Mouse (Mus musculus): ENCODE data around the gene Tunar.

The Tunar gene

GRCm38 (mm10) chr12:105403742-105404141 is 70.1 kb downstream of the Tunar start:
- DNase-seq (ENCODE audit: low spot score in 2 of 2) = peak; percentile 54 to 65

DNA sequence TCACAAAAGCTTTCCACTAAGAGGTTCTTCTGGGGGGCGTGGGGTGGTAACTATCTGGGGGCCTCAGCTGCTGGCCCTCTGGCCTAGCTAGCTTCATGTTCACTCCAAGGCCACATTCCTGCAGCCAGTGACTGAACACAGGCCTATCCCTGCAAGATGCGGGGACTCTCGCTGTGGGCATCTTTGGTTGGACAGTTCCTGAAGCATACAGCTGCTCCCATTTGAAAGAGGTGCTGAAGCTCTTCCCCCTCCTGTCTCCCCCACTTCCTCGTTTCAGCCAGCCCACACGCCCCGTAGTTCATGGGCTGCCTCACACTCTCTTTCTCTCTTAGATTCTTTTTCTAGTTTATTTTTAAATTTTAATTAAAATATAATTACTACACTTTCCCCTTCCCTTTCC is 72.3 kb downstream of the Tunar start:
- DNase-seq (ENCODE audit: low spot score in 2 of 2) = no peak

GRCm38 (mm10) chr12:105413909-105414308 is 80.2 kb downstream of the Tunar start:
- no peak for DNase-seq (ENCODE audit: low spot score in 2 of 2)

DNA sequence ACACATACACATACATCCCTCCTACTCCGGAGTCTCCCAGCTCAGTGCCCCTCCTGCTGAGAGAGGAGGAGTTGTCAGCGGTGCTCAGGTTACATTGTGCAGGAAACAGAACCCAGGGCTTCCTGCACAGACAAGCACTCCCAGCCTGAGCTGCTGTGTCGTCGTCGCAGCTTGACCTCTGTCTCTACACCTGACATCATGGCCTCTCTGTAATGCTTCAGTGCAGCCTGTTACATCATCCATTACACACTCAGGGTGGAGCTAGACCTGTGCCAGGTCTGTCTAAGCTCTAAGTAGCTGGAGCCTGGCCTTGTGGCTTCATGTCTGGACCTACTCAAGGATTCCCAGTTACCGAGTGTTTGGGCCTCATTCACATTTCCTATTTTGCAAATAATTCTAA is 86.8 kb downstream of the Tunar start:
- DNase-seq (ENCODE audit: low spot score in 2 of 2) = no peak

DNA sequence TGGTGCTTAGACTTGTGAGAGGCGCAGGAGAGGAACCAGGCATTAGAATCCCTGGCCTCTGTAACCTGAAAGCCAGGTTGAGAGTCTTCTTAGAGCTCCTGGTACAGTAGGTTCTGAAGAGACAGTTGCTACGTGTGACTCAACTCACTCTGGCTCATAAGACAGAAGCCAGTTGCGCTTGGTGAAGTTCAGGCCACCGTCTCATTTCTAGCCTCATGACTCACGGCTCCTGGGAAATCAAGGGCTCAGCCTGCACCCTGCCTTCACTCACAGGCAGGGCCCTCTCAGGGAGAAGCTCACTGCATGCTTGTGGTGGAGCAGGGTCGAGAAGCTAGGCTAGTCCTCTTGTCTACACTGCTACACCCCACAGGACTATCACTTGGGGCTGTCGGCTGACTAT is 92.9 kb downstream of the Tunar start:
- DNase-seq (ENCODE audit: low spot score in 2 of 2) = no peak

DNA sequence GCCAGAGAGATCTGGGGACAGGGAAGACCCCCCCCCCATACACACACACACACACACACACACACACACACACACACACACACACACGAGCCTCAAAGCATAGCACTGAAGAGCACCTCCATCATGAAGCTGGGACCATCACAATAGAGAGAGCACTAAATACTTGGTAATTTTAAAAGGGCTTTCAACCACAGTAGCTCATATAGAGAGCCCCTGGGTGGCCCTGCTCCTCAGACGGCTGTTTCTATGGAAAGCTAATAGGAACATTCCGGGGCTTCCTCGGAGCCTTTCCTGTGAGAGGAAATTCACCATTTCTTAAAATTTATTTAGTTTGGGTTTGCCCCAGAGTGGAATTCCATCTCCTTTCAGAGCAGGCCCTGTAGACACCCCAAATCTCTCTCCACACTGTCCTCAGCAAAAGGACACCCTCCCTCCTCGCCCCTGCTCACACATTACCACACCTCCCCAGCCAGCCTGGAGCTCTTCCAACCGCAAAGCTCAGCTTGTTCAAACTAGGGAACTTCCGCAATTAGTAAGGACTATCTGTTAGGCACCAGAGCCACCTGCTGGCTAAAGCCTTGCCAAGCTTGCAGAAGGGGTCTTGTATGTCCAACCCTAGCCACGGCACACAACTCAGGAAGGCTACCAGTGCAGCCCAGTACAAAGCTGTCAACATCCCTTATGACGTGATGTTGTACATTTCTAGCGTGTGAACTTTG is 93.5 kb downstream of the Tunar start:
- peak; percentile 88 to 92 for DNase-seq (ENCODE audit: low spot score in 2 of 2)

- no peak for DNase-seq (ENCODE audit: low spot score in 2 of 2)
Observed at GRCm38 (mm10) chr12:105431872-105432271, 98.2 kb downstream of the Tunar start.

DNA sequence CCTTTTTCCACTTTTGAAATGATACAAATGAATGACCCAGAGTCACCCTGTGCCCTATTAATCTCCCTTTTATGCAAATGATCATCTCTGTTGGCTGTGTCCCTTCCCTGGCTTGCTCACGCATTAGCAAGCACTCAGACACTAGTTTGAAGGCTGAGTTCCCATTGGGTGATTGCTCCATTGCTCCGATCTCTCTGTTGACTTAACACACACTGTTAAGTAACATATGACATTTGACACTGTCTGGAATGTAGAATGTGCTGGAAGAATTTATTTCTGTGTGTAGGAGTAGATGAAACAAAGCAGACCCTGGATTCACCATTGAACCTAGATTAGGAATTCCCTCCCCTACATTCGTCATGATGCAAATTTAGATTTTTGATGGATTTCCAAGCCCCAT is 99.1 kb downstream of the Tunar start:
- no peak for DNase-seq (ENCODE audit: low spot score in 2 of 2)
